ENCODE assay signal across 14 mouse cellular contexts in genomic region chr6:99652341-99652740, GRCm38 (mm10). TPM values are rescaled to one million over a fixed set of nuclear protein-coding genes. Genes with fewer than 3 reads are reported as not detected.
DNase-seq lines count a peak whose midpoint lies in the region; ATAC-seq and TF ChIP-seq lines count a peak whose summit lies in the region.
"Had no signal": no experiment of that assay in that cellular context is flagged by ENCODE, and none has a peak within 500 bp of the region (broad histone marks: within the 10 kb centered on the region; RNA-seq: fewer than 3 reads in every experiment).

No protein-coding gene starts in this region.

- no peak overlapping the region for H3K4me3 ChIP-seq in forebrain, embryonic 12.5 days (replicated peaks)
- no peak overlapping the region for H3K4me3 ChIP-seq in forebrain, embryonic 11.5 days (ENCODE audit: low read depth, low read length)
- H3K4me3 ChIP-seq in limb, embryonic 14.5 days (replicated peaks; ENCODE audit: low read length) = no peak overlapping the region
- no peak overlapping the region for H3K4me3 ChIP-seq in limb, embryonic 10.5 days
- H3K4me3 ChIP-seq in MEL (ENCODE audit: control insufficient read depth in 1 of 2, insufficient read depth in 1 of 2, low read depth in 2 of 2, low read length in 2 of 2) = no peak overlapping the region
- no peak overlapping the region for H3K4me3 ChIP-seq in midbrain, embryonic 12.5 days
- H3K4me3 ChIP-seq: heart, embryonic 15.5 days; liver, embryonic 12.5 days; megakaryocyte, embryonic 14.5 days had no signal

- H3K9me3 ChIP-seq in forebrain, embryonic 12.5 days = no peaks in the 10 kb centered on the region
- no peaks in the 10 kb centered on the region for H3K9me3 ChIP-seq in forebrain, embryonic 11.5 days (ENCODE audit: control insufficient read depth, low read length)
- no peaks in the 10 kb centered on the region for H3K9me3 ChIP-seq in limb, embryonic 14.5 days (ENCODE audit: control insufficient read depth, low read length)
- no peaks in the 10 kb centered on the region for H3K9me3 ChIP-seq in limb, embryonic 10.5 days (replicated peaks)
- no peaks in the 10 kb centered on the region for H3K9me3 ChIP-seq in MEL (replicated peaks; ENCODE audit: insufficient read depth, low read length)
- no peaks in the 10 kb centered on the region for H3K9me3 ChIP-seq in midbrain, embryonic 12.5 days
- H3K9me3 ChIP-seq: heart, embryonic 15.5 days; liver, embryonic 12.5 days; megakaryocyte, embryonic 14.5 days had no signal

- H3K4me1 ChIP-seq in forebrain, embryonic 12.5 days = peaks cover 7% of the 10 kb centered on the region; the same call in 1 of the 2 replicates
- no peaks in the 10 kb centered on the region for H3K4me1 ChIP-seq in forebrain, embryonic 11.5 days (replicated peaks; ENCODE audit: control insufficient read depth, insufficient read depth, low read length)
- H3K4me1 ChIP-seq in limb, embryonic 14.5 days (ENCODE audit: control insufficient read depth, insufficient read depth, low read length) = no peaks in the 10 kb centered on the region; the same call in 1 of the 2 replicates
- H3K4me1 ChIP-seq in limb, embryonic 10.5 days = peaks cover 30% of the 10 kb centered on the region; the same call in 1 of the 2 replicates
- no peaks in the 10 kb centered on the region for H3K4me1 ChIP-seq in MEL (ENCODE audit: control insufficient read depth in 1 of 2, insufficient read depth in 2 of 2, low read length in 2 of 2)
- peaks cover 20% of the 10 kb centered on the region; the same call in 1 of the 2 replicates for H3K4me1 ChIP-seq in midbrain, embryonic 12.5 days
- H3K4me1 ChIP-seq: liver, embryonic 12.5 days had no signal

- peak in 1 of 3 experiments; percentile 5; a peak in 1 of 6 replicates for TF ChIP-seq CTCF in MEL (IDR thresholded peaks at IDR 0.05 in 2 of 3, conservative IDR thresholded peaks at IDR 0.05 in 1 of 3; ENCODE audit: control insufficient read depth in 1 of 3, insufficient read depth in 1 of 3, low read depth in 2 of 3, low read length in 3 of 3, poor library complexity in 1 of 3, severe bottlenecking in 1 of 3)

- H3K27me3 ChIP-seq in forebrain, embryonic 12.5 days = no peaks in the 10 kb centered on the region
- no peaks in the 10 kb centered on the region for H3K27me3 ChIP-seq in forebrain, embryonic 11.5 days (ENCODE audit: control insufficient read depth, insufficient read depth, low read length)
- no peaks in the 10 kb centered on the region for H3K27me3 ChIP-seq in limb, embryonic 14.5 days (ENCODE audit: control insufficient read depth, insufficient read depth, low read length)
- no peaks in the 10 kb centered on the region for H3K27me3 ChIP-seq in limb, embryonic 10.5 days (ENCODE audit: low read depth, poor library complexity, severe bottlenecking)
- no peaks in the 10 kb centered on the region; a peak in 1 of 4 replicates for H3K27me3 ChIP-seq in MEL (ENCODE audit: control insufficient read depth in 1 of 2, insufficient read depth in 2 of 2, low read length in 2 of 2)
- H3K27me3 ChIP-seq in midbrain, embryonic 12.5 days = no peaks in the 10 kb centered on the region
- H3K27me3 ChIP-seq: heart, embryonic 15.5 days; liver, embryonic 12.5 days; megakaryocyte, embryonic 14.5 days had no signal

- H3K27ac ChIP-seq in forebrain, embryonic 12.5 days = no peak overlapping the region
- H3K27ac ChIP-seq in forebrain, embryonic 11.5 days (ENCODE audit: low read depth, low read length) = no peak overlapping the region
- H3K27ac ChIP-seq in limb, embryonic 14.5 days (replicated peaks; ENCODE audit: low read depth, low read length) = no peak overlapping the region
- H3K27ac ChIP-seq in limb, embryonic 10.5 days = no peak overlapping the region
- no peak overlapping the region for H3K27ac ChIP-seq in MEL (ENCODE audit: control insufficient read depth, low read depth, low read length)
- no peak overlapping the region for H3K27ac ChIP-seq in midbrain, embryonic 12.5 days (replicated peaks)
- H3K27ac ChIP-seq: heart, embryonic 15.5 days; liver, embryonic 12.5 days had no signal

- ATAC-seq in forebrain, embryonic 12.5 days (ENCODE audit: low FRiP score) = peak; percentile 51; the same call in 1 of the 2 replicates
- no peak for ATAC-seq in forebrain, embryonic 11.5 days (replicated peaks; ENCODE audit: low FRiP score)
- no peak for ATAC-seq in limb, embryonic 14.5 days (ENCODE audit: low FRiP score, low read depth)
- ATAC-seq in midbrain, embryonic 12.5 days (ENCODE audit: low FRiP score, low read depth) = peak; percentile 16; the same call in 1 of the 2 replicates
- ATAC-seq: liver, embryonic 12.5 days had no signal

- H3K9ac ChIP-seq in forebrain, embryonic 12.5 days = no peak overlapping the region
- H3K9ac ChIP-seq in forebrain, embryonic 11.5 days (ENCODE audit: low read length) = no peak overlapping the region
- no peak overlapping the region for H3K9ac ChIP-seq in limb, embryonic 14.5 days (ENCODE audit: low read depth, low read length, severe bottlenecking)
- H3K9ac ChIP-seq in MEL (ENCODE audit: control insufficient read depth, low read depth, low read length, poor library complexity, severe bottlenecking) = no peak overlapping the region
- H3K9ac ChIP-seq in midbrain, embryonic 12.5 days (replicated peaks) = no peak overlapping the region
- H3K9ac ChIP-seq: heart, embryonic 15.5 days; liver, embryonic 12.5 days had no signal

- peak; percentile 11; the same call in 1 of the 2 replicates for TF ChIP-seq RAD21 in MEL (IDR thresholded peaks at IDR 0.05; ENCODE audit: low read depth, low read length)

- WGBS in forebrain, embryonic 12.5 days = 82% methylated on average over 2 of the region's 2 CpGs
- 87% methylated on average over 2 of the region's 2 CpGs for WGBS in forebrain, embryonic 11.5 days
- 91% methylated on average over 2 of the region's 2 CpGs for WGBS in limb, embryonic 14.5 days
- WGBS in limb, embryonic 10.5 days = 87% methylated on average over 2 of the region's 2 CpGs
- 86% methylated on average over 2 of the region's 2 CpGs for WGBS in midbrain, embryonic 12.5 days

- no peak for DNase-seq in forebrain, embryonic 11.5 days (ENCODE audit: low spot score)
- DNase-seq in limb, embryonic 14.5 days (ENCODE audit: low spot score) = peak; percentile 24
- DNase-seq in limb, embryonic 10.5 days (ENCODE audit: low spot score) = no peak
- DNase-seq in MEL (ENCODE audit: low read depth, low spot score) = no peak
- no peak for DNase-seq in right cerebral cortex, postnatal 10 days (ENCODE audit: low spot score in 2 of 2)
- no peak for DNase-seq in kidney, adult 9 months
- DNase-seq: cerebellum, adult 9-10 months; gastrocnemius, postnatal 10 days; kidney, adult 2 months had no signal

- no peaks in the 10 kb centered on the region for H3K79me2 ChIP-seq in MEL (ENCODE audit: control insufficient read depth, insufficient read depth, low read length, poor library complexity)

- H3K4me2 ChIP-seq in forebrain, embryonic 12.5 days = no peak overlapping the region
- no peak overlapping the region for H3K4me2 ChIP-seq in forebrain, embryonic 11.5 days (ENCODE audit: low read depth, low read length, severe bottlenecking)
- no peak overlapping the region for H3K4me2 ChIP-seq in limb, embryonic 14.5 days (replicated peaks; ENCODE audit: low read depth, low read length, severe bottlenecking)
- no peak overlapping the region for H3K4me2 ChIP-seq in midbrain, embryonic 12.5 days (replicated peaks)
- H3K4me2 ChIP-seq: heart, embryonic 15.5 days; liver, embryonic 12.5 days had no signal

- no peak for TF ChIP-seq EP300 in MEL (IDR thresholded peaks at IDR 0.05; ENCODE audit: low read depth in 1 of 2, low read length in 2 of 2)

- TF ChIP-seq POLR2A in limb, embryonic 14.5 days (IDR thresholded peaks at IDR 0.05; ENCODE audit: borderline replicate concordance, extremely low read depth, insufficient read depth, insufficient read length) = no peak
- no peak for TF ChIP-seq POLR2A in MEL (IDR thresholded peaks at IDR 0.05; ENCODE audit: control insufficient read depth in 1 of 2, insufficient read depth in 1 of 2, low read depth in 1 of 2, low read length in 2 of 2, poor library complexity in 1 of 2)

- H3K36me3 ChIP-seq in forebrain, embryonic 12.5 days (replicated peaks) = no peaks in the 10 kb centered on the region
- H3K36me3 ChIP-seq in forebrain, embryonic 11.5 days (ENCODE audit: control insufficient read depth, insufficient read depth, low read length) = no peaks in the 10 kb centered on the region
- H3K36me3 ChIP-seq in limb, embryonic 14.5 days (ENCODE audit: control insufficient read depth, insufficient read depth, low read length) = 0 out of 2 replicates have a peak, but pooled peaks cover under 1% of the 10 kb centered on the region
- H3K36me3 ChIP-seq in limb, embryonic 10.5 days = no peaks in the 10 kb centered on the region
- H3K36me3 ChIP-seq in MEL (ENCODE audit: control insufficient read depth in 1 of 2, insufficient read depth in 2 of 2, low read length in 2 of 2) = no peaks in the 10 kb centered on the region
- H3K36me3 ChIP-seq in midbrain, embryonic 12.5 days = peaks cover 3% of the 10 kb centered on the region; the same call in 1 of the 2 replicates
- H3K36me3 ChIP-seq: heart, embryonic 15.5 days; liver, embryonic 12.5 days had no signal

RNA-seq across cellular contexts. Expression of gene Eif4e3, which starts 14.2 kb away (rescaled TPM):
- 12.7 and 13.1 TPM in 2 replicates for polyA plus RNA-seq in forebrain, embryonic 12.5 days (2016; fragmentation: Nextera tagmentation; extraction: Ambion mirVana)
- 14.2 and 15.5 TPM in 2 replicates for polyA plus RNA-seq in forebrain, embryonic 11.5 days (2014; fragmentation: Nextera tagmentation; extraction: Ambion mirVana)
- 17.4 and 19.8 TPM in 2 replicates for polyA plus RNA-seq in limb, embryonic 14.5 days (2012; rRNA removed)
- 14.6 and 17.7 TPM in 2 replicates for polyA plus RNA-seq in limb, embryonic 14.5 days (2014; fragmentation: Nextera tagmentation; extraction: Ambion mirVana)
- polyA plus RNA-seq in limb, embryonic 10.5 days (2016; fragmentation: Nextera tagmentation; extraction: Ambion mirVana) = 11.1 and 14.6 TPM in 2 replicates
- total RNA-seq in MEL (2012; rRNA removed) = not detected in 2 replicates
- not detected for polyA plus RNA-seq in MEL (2012; ENCODE audit: insufficient read depth in 1 of 2, insufficient read length in 2 of 2, low read depth in 1 of 2, low replicate concordance in 2 of 2, missing spikeins in 1 of 2)
- 12.5 and 13.0 TPM in 2 replicates for polyA plus RNA-seq in midbrain, embryonic 12.5 days (2016; fragmentation: Nextera tagmentation; extraction: Ambion mirVana)

RNA-seq across cellular contexts. Expression of gene Gm20696, which starts 14.3 kb away (rescaled TPM):
- polyA plus RNA-seq in forebrain, embryonic 12.5 days (2016; fragmentation: Nextera tagmentation; extraction: Ambion mirVana) = 4.2 and 6.0 TPM in 2 replicates
- 5.3 and 5.7 TPM in 2 replicates for polyA plus RNA-seq in forebrain, embryonic 11.5 days (2014; fragmentation: Nextera tagmentation; extraction: Ambion mirVana)
- polyA plus RNA-seq in limb, embryonic 14.5 days (2012; rRNA removed) = 1.4 and 2.0 TPM in 2 replicates
- 5.9 and 6.4 TPM in 2 replicates for polyA plus RNA-seq in limb, embryonic 14.5 days (2014; fragmentation: Nextera tagmentation; extraction: Ambion mirVana)
- polyA plus RNA-seq in limb, embryonic 10.5 days (2016; fragmentation: Nextera tagmentation; extraction: Ambion mirVana) = 2.4 and 3.2 TPM in 2 replicates
- 0.39 and 0.49 TPM in 2 replicates for total RNA-seq in MEL (2012; rRNA removed)
- under 1 TPM in 1 of 2 experiments, not detected in 1; 0.07 TPM for polyA plus RNA-seq in MEL (2012; ENCODE audit: insufficient read depth in 1 of 2, insufficient read length in 2 of 2, low read depth in 1 of 2, low replicate concordance in 2 of 2, missing spikeins in 1 of 2)
- polyA plus RNA-seq in midbrain, embryonic 12.5 days (2016; fragmentation: Nextera tagmentation; extraction: Ambion mirVana) = 4.5 and 6.9 TPM in 2 replicates

RNA-seq across cellular contexts. Expression of gene Gpr27, which starts 40.1 kb away (rescaled TPM):
- polyA plus RNA-seq in forebrain, embryonic 12.5 days (2016; fragmentation: Nextera tagmentation; extraction: Ambion mirVana) = 5.9 and 6.7 TPM in 2 replicates
- polyA plus RNA-seq in forebrain, embryonic 11.5 days (2014; fragmentation: Nextera tagmentation; extraction: Ambion mirVana) = 4.4 and 6.8 TPM in 2 replicates
- polyA plus RNA-seq in limb, embryonic 14.5 days (2012; rRNA removed) = 14.1 and 20.2 TPM in 2 replicates
- 11.0 and 13.3 TPM in 2 replicates for polyA plus RNA-seq in limb, embryonic 14.5 days (2014; fragmentation: Nextera tagmentation; extraction: Ambion mirVana)
- 1.0 and 1.1 TPM in 2 replicates for polyA plus RNA-seq in limb, embryonic 10.5 days (2016; fragmentation: Nextera tagmentation; extraction: Ambion mirVana)
- not detected in 2 replicates for total RNA-seq in MEL (2012; rRNA removed)
- not detected for polyA plus RNA-seq in MEL (2012; ENCODE audit: insufficient read depth in 1 of 2, insufficient read length in 2 of 2, low read depth in 1 of 2, low replicate concordance in 2 of 2, missing spikeins in 1 of 2)
- polyA plus RNA-seq in midbrain, embryonic 12.5 days (2016; fragmentation: Nextera tagmentation; extraction: Ambion mirVana) = 5.3 and 7.4 TPM in 2 replicates

Comparison
In these comparisons a context has a peak if more than half of its experiments do, and no peak if none do; other contexts are left out.
1. ATAC-seq: peak in forebrain, embryonic 12.5 days (single experiment) and midbrain, embryonic 12.5 days (single experiment); none in forebrain, embryonic 11.5 days (single experiment) and limb, embryonic 14.5 days (single experiment).
2. RNA of gene Eif4e3, which starts 14.2 kb away (polyA plus RNA-seq): 14.6 to 19.8 TPM in limb, embryonic 14.5 days, 11.1 to 14.6 TPM in limb, embryonic 10.5 days, 14.2 to 15.5 TPM in forebrain, embryonic 11.5 days, 12.7 to 13.1 TPM in forebrain, embryonic 12.5 days and 12.5 to 13.0 TPM in midbrain, embryonic 12.5 days; not detected in MEL; every median in the first group is over 10 times any median in the second.